Mouse (Mus musculus) myocyte (in vitro differentiated cells): Measurements from ENCODE around the gene Glrb.

Experiments used
- CEBPB ChIP-seq: IDR thresholded peaks from 2 replicates; pipeline ENCODE4 v1.6.1; 2011; ENCODE audit warnings: mild to moderate bottlenecking, moderate library complexity; ENCODE audit not compliant: poor library complexity, insufficient read depth, severe bottlenecking
- E2F4 ChIP-seq: IDR thresholded peaks from one replicate; pipeline ENCODE4 v1.6.1; 2011; ENCODE audit warnings: mild to moderate bottlenecking, control low read depth, moderate library complexity; ENCODE audit not compliant: insufficient read depth
- MYOD1 ChIP-seq, 3 experiments: IDR thresholded peaks; one replicate each; pipeline ENCODE4 v1.6.1; 2011; ENCODE audit warnings: control low read depth in 2 of 3, low read depth in 2 of 3, mild to moderate bottlenecking in 2 of 3, moderate library complexity in 1 of 3; ENCODE audit not compliant: insufficient read length in 2 of 3, control insufficient read depth in 1 of 3
- POLR2A ChIP-seq: IDR thresholded peaks from one replicate; pipeline ENCODE4 v1.6.1; 2011; ENCODE audit warnings: low read depth, mild to moderate bottlenecking, control low read depth, moderate library complexity; ENCODE audit not compliant: insufficient read length
- REST ChIP-seq: IDR thresholded peaks from one replicate; pipeline ENCODE4 v1.6.1; 2011; ENCODE audit warnings: mild to moderate bottlenecking, control low read depth, moderate library complexity; ENCODE audit not compliant: insufficient read depth, insufficient read length
- SRF ChIP-seq: IDR thresholded peaks from one replicate; pipeline ENCODE4 v1.6.1; 2011; ENCODE audit warnings: low read depth; ENCODE audit not compliant: control insufficient read depth, insufficient read length
- TCF3 ChIP-seq: IDR thresholded peaks from one replicate; pipeline ENCODE4 v1.6.1; 2011; ENCODE audit warnings: low read depth, control low read depth; ENCODE audit not compliant: insufficient read length
- USF1 ChIP-seq: IDR thresholded peaks from one replicate; pipeline ENCODE4 v1.6.1; 2011; ENCODE audit warnings: low read depth, mild to moderate bottlenecking, control low read depth, moderate library complexity

- TF ChIP-seq TCF3 = no peak
- no peak for TF ChIP-seq POLR2A
- no peak for TF ChIP-seq USF1
- no peak for TF ChIP-seq E2F4
- no peak for TF ChIP-seq REST
- TF ChIP-seq CEBPB = no peak
- no peak for TF ChIP-seq MYOD1 (IDR thresholded peaks at IDR 0.05; ENCODE audit: control insufficient read depth in 1 of 3, insufficient read length in 2 of 3, low read depth in 2 of 3)
- no peak for TF ChIP-seq SRF
Observed at GRCm38 (mm10) chr3:80839845-80840244, 73.6 kb downstream of the Glrb start.
